Mouse (Mus musculus): ENCODE measurements at regions not wholly inside any gene's neighbourhood (a gene's known extent, or its start where the extent isn't known, plus 50 kb on each side); places are given as distances from the start of the nearest gene placed in this dataset.

GRCm38 (mm10) chr13:117334125-117334524 lies 113.2 kb upstream of the Gm17509 start:
- DNase-seq (ENCODE audit: low spot score in 2 of 2) = no peak

GRCm38 (mm10) chr13:117334539-117334938 lies 113.7 kb upstream of the Gm17509 start:
- DNase-seq (ENCODE audit: low spot score in 2 of 2) = no peak

GRCm38 (mm10) chr13:117381086-117381595 lies 160.3 kb upstream of the Gm17509 start:
- no peak for DNase-seq (ENCODE audit: low spot score in 2 of 2)

- DNase-seq (ENCODE audit: low spot score in 2 of 2) = no peak
Measured at GRCm38 (mm10) chr13:117383480-117384137, 162.7 kb upstream of the Gm17509 start.

GRCm38 (mm10) chr13:117390287-117390686 lies 169.4 kb upstream of the Gm17509 start:
- no peak for DNase-seq (ENCODE audit: low spot score in 2 of 2)

- no peak for DNase-seq (ENCODE audit: low spot score in 2 of 2)
Measured at GRCm38 (mm10) chr13:117393488-117393887, 172.6 kb upstream of the Gm17509 start.

GRCm38 (mm10) chr13:117401245-117401644 lies 180.4 kb upstream of the Gm17509 start:
- DNase-seq (ENCODE audit: low spot score in 2 of 2) = no peak

- DNase-seq (ENCODE audit: low spot score in 2 of 2) = no peak
Measured at GRCm38 (mm10) chr13:117409940-117410339, 189.1 kb upstream of the Gm17509 start.

GRCm38 (mm10) chr13:117413616-117414015 lies 188.5 kb upstream of the Hcn1 start:
- DNase-seq (ENCODE audit: low spot score in 2 of 2) = no peak

GRCm38 (mm10) chr13:117423558-117423957 lies 178.6 kb upstream of the Hcn1 start:
- DNase-seq (ENCODE audit: low spot score in 2 of 2) = no peak

- DNase-seq (ENCODE audit: low spot score in 2 of 2) = no peak
Measured at GRCm38 (mm10) chr13:117425015-117425414, 177.1 kb upstream of the Hcn1 start.

- DNase-seq (ENCODE audit: low spot score in 2 of 2) = no peak
Measured at GRCm38 (mm10) chr13:117467407-117467806, 134.7 kb upstream of the Hcn1 start.

- DNase-seq (ENCODE audit: low spot score in 2 of 2) = no peak
Measured at GRCm38 (mm10) chr13:117472726-117473125, 129.4 kb upstream of the Hcn1 start.

- DNase-seq (ENCODE audit: low spot score in 2 of 2) = no peak
Measured at GRCm38 (mm10) chr13:117482624-117483023, 119.5 kb upstream of the Hcn1 start.

GRCm38 (mm10) chr13:117508746-117509145 lies 93.4 kb upstream of the Hcn1 start:
- no peak for DNase-seq (ENCODE audit: low spot score in 2 of 2)

GRCm38 (mm10) chr13:117550108-117550507 lies 52.0 kb upstream of the Hcn1 start:
- peak; percentile 7 to 57 for DNase-seq (ENCODE audit: low spot score in 2 of 2)

Measured in frontal cortex, postnatal 14 days (tissue).